16 mouse cellular contexts compared by ENCODE assay signal in the genomic region with DNA sequence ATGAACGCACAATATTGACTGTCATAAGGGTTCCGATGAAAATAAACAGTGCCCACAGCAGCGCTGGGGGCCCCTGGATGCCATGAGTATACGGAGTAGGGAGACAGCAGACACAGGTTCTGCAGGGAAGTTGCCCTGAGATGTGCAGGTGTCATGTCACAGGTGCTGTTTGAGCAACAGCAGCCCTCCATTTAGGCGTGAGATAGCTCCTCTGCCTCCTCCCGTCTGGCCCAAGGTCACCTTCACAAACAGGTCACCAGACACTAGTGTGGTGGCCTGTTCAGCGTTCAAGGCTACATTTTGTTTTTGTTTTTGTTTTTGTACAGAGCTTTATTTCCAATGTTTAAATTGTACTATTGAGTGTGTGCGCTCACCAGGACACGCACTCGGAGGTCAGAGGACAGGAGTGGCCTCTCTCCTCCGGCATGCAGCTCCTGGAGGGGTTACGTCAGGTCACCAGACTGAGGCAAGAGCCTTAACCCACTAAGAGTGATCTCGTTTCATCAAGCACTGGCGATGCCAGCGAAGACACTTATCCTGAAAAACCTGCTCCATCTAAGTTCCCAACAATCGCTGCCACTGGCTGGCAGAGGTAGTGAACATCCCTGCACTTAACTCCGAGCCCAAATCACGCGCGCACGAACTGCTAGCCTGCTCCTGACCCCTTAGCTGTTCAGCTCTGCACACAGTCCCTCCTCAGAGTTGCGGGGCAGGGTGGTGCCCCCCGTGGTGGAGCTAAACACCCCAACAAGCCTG. TPM values are rescaled to one million over a fixed set of nuclear protein-coding genes. Genes with fewer than 3 reads are reported as not detected.
DNase-seq lines count a peak whose midpoint lies in the region; ATAC-seq and TF ChIP-seq lines count a peak whose summit lies in the region.
"Had no signal": no experiment of that assay in that cellular context is flagged by ENCODE, and none has a peak within 500 bp of the region (broad histone marks: within the 10 kb centered on the region; RNA-seq: fewer than 3 reads in every experiment).

No protein-coding gene starts in this region.

- H3K9me3 ChIP-seq in heart, embryonic 14.5 days (ENCODE audit: control insufficient read depth, low read length), result no peaks in the 10 kb centered on the region
- H3K9me3 ChIP-seq in liver, embryonic 11.5 days (ENCODE audit: control insufficient read depth, low read length), result no peaks in the 10 kb centered on the region
- no peaks in the 10 kb centered on the region for H3K9me3 ChIP-seq in stomach, embryonic 15.5 days
- no peaks in the 10 kb centered on the region for H3K9me3 ChIP-seq in midbrain, embryonic 14.5 days (ENCODE audit: control insufficient read depth, low read length)
- H3K9me3 ChIP-seq: neural tube, embryonic 12.5 days had no signal

- no peak overlapping the region for H3K9ac ChIP-seq in heart, embryonic 14.5 days (ENCODE audit: low read length)
- no peak overlapping the region for H3K9ac ChIP-seq in liver, adult 2 months (ENCODE audit: low read depth, low read length)
- H3K9ac ChIP-seq in liver, embryonic 11.5 days (ENCODE audit: low read depth, low read length), result no peak overlapping the region
- no peak overlapping the region for H3K9ac ChIP-seq in stomach, embryonic 15.5 days
- no peak overlapping the region for H3K9ac ChIP-seq in midbrain, embryonic 14.5 days (replicated peaks; ENCODE audit: low read length)
- H3K9ac ChIP-seq: neural tube, embryonic 12.5 days had no signal

- H3K4me1 ChIP-seq in heart, embryonic 14.5 days (ENCODE audit: control insufficient read depth in 2 of 2, insufficient read depth in 2 of 2, low read length in 2 of 2), result peaks cover 61 to 63% of the 10 kb centered on the region in 2 experiments
- peaks cover 12% of the 10 kb centered on the region for H3K4me1 ChIP-seq in liver, adult 2 months (ENCODE audit: control insufficient read depth, insufficient read depth, low read length)
- peaks cover 20% of the 10 kb centered on the region for H3K4me1 ChIP-seq in liver, embryonic 11.5 days (replicated peaks; ENCODE audit: control insufficient read depth, insufficient read depth, low read length)
- H3K4me1 ChIP-seq in stomach, embryonic 15.5 days, result peaks cover 53% of the 10 kb centered on the region
- H3K4me1 ChIP-seq in midbrain, embryonic 14.5 days (ENCODE audit: control insufficient read depth, insufficient read depth, low read length), result no peaks in the 10 kb centered on the region

- no peak overlapping the region for H3K4me3 ChIP-seq in heart, embryonic 14.5 days (ENCODE audit: control insufficient read depth in 1 of 2, insufficient read depth in 1 of 2, low read depth in 1 of 2, low read length in 2 of 2)
- H3K4me3 ChIP-seq in liver, adult 2 months (ENCODE audit: insufficient read depth, low read depth, low read length), result no peak overlapping the region
- H3K4me3 ChIP-seq in liver, embryonic 11.5 days (ENCODE audit: low read depth, low read length), result no peak overlapping the region
- H3K4me3 ChIP-seq in stomach, embryonic 15.5 days (replicated peaks), result no peak overlapping the region
- no peak overlapping the region for H3K4me3 ChIP-seq in midbrain, embryonic 14.5 days (replicated peaks; ENCODE audit: low read depth, low read length)
- H3K4me3 ChIP-seq: neural tube, embryonic 12.5 days had no signal

- no peaks in the 10 kb centered on the region for H3K36me3 ChIP-seq in heart, embryonic 14.5 days (ENCODE audit: control insufficient read depth, insufficient read depth, low read length)
- H3K36me3 ChIP-seq in liver, adult 2 months (ENCODE audit: control insufficient read depth, insufficient read depth, low read length), result no peaks in the 10 kb centered on the region
- H3K36me3 ChIP-seq in liver, embryonic 11.5 days (ENCODE audit: control insufficient read depth, insufficient read depth, low read length), result no peaks in the 10 kb centered on the region
- no peaks in the 10 kb centered on the region for H3K36me3 ChIP-seq in stomach, embryonic 15.5 days
- H3K36me3 ChIP-seq in midbrain, embryonic 14.5 days (ENCODE audit: control insufficient read depth, insufficient read depth, low read length), result no peaks in the 10 kb centered on the region
- H3K36me3 ChIP-seq: neural tube, embryonic 12.5 days had no signal

- H3K27me3 ChIP-seq in heart, embryonic 14.5 days (ENCODE audit: control insufficient read depth, insufficient read depth, low read length), result no peaks in the 10 kb centered on the region
- H3K27me3 ChIP-seq in liver, adult 2 months (ENCODE audit: control insufficient read depth, insufficient read depth, low read length), result no peaks in the 10 kb centered on the region
- no peaks in the 10 kb centered on the region for H3K27me3 ChIP-seq in liver, embryonic 11.5 days (replicated peaks; ENCODE audit: control insufficient read depth, insufficient read depth, low read length)
- H3K27me3 ChIP-seq in stomach, embryonic 15.5 days (replicated peaks), result no peaks in the 10 kb centered on the region
- H3K27me3 ChIP-seq in midbrain, embryonic 14.5 days (ENCODE audit: control insufficient read depth, insufficient read depth, low read length), result no peaks in the 10 kb centered on the region
- H3K27me3 ChIP-seq: neural tube, embryonic 12.5 days; Patski had no signal

- no peak overlapping the region for H3K4me2 ChIP-seq in heart, embryonic 14.5 days (ENCODE audit: low read length)
- H3K4me2 ChIP-seq in liver, embryonic 11.5 days, result no peak overlapping the region
- no peak overlapping the region for H3K4me2 ChIP-seq in stomach, embryonic 15.5 days
- H3K4me2 ChIP-seq in midbrain, embryonic 14.5 days (ENCODE audit: low read length), result no peak overlapping the region
- H3K4me2 ChIP-seq: neural tube, embryonic 12.5 days had no signal

- TF ChIP-seq CTCF in liver, adult 2 months (IDR thresholded peaks at IDR 0.05; ENCODE audit: low read depth, low read length), result no peak

- H3K79me2 ChIP-seq in liver, adult 2 months (ENCODE audit: control insufficient read depth, insufficient read depth, low read length), result peaks cover 4% of the 10 kb centered on the region; the same call in 1 of the 2 replicates

- no peak for TF ChIP-seq POLR2A in liver, adult 2 months (IDR thresholded peaks at IDR 0.05; ENCODE audit: extremely low read depth, insufficient read depth, low read length)

- peak overlapping the region; percentile 13 to 55; a peak in 3 of 4 replicates for H3K27ac ChIP-seq in heart, embryonic 14.5 days (replicated peaks in 1 of 2; ENCODE audit: control insufficient read depth in 1 of 2, insufficient read depth in 1 of 2, low read depth in 2 of 2, low read length in 2 of 2)
- no peak overlapping the region for H3K27ac ChIP-seq in liver, adult 2 months (replicated peaks; ENCODE audit: insufficient read depth, low read depth, low read length)
- no peak overlapping the region for H3K27ac ChIP-seq in liver, embryonic 11.5 days (ENCODE audit: low read depth, low read length)
- H3K27ac ChIP-seq in stomach, embryonic 15.5 days, result peak overlapping the region; percentile 26; the same call in 1 of the 2 replicates
- no peak overlapping the region for H3K27ac ChIP-seq in midbrain, embryonic 14.5 days (replicated peaks; ENCODE audit: low read depth, low read length)
- H3K27ac ChIP-seq: neural tube, embryonic 12.5 days had no signal

- no peak for ATAC-seq in heart, embryonic 14.5 days (ENCODE audit: insufficient number of reproducible peaks, insufficient read depth, low FRiP score, low read depth)
- no peak for ATAC-seq in liver, embryonic 11.5 days (replicated peaks; ENCODE audit: low FRiP score)
- ATAC-seq in stomach, embryonic 15.5 days (ENCODE audit: insufficient read depth, low FRiP score, low read depth), result no peak
- ATAC-seq in midbrain, embryonic 14.5 days (ENCODE audit: low FRiP score, low TSS enrichment), result no peak
- ATAC-seq: forebrain, embryonic 14.5 days; Patski had no signal

- DNase-seq in cerebellum, adult 11-12 months, result peak; percentile 61
- DNase-seq in cerebellum, adult 18-20 months, result no peak
- no peak for DNase-seq in heart, postnatal 25 days (ENCODE audit: low spot score)
- DNase-seq in liver, adult 2 months (ENCODE audit: extremely low read depth, low read depth, low spot score), result peak; percentile 44
- no peak for DNase-seq in liver, embryonic 11.5 days (ENCODE audit: low spot score)
- DNase-seq in midbrain, embryonic 14.5 days, result no peak
- DNase-seq: kidney, adult 11 months; right cerebral cortex, postnatal 25 days; thymus, adult 18-20 months had no signal

- WGBS in heart, embryonic 14.5 days, result 66% methylated on average over 23 of the region's 23 CpGs
- 84% methylated on average over 23 of the region's 23 CpGs for WGBS in liver, adult 2 months
- 77% methylated on average over 23 of the region's 23 CpGs for whole genome bisulfite sequencing in liver, embryonic 11.5 days
- 71% methylated on average over 23 of the region's 23 CpGs for WGBS in stomach, embryonic 15.5 days
- 83% methylated on average over 23 of the region's 23 CpGs for WGBS in midbrain, embryonic 14.5 days

- intact Hi-C loops in heart, postnatal 25 days (cut with DNase I), result no loop called here

RNA-seq across cellular contexts. Expression of a gene that starts 22.4 kb away (rescaled TPM):
- 35.6 and 36.4 TPM in 2 replicates for polyA plus RNA-seq in heart, embryonic 14.5 days (2014; fragmentation: Nextera tagmentation; extraction: Ambion mirVana)
- 1 to 10 TPM; 7.3 to 8.6 TPM for total RNA-seq in heart, postnatal 25 days (2021)
- 4.1 and 6.8 TPM in 2 replicates for total RNA-seq in liver, adult 2 months (2014; rRNA removed)
- polyA plus RNA-seq in liver, adult 2 months (2012; rRNA removed), result 4.0 and 13.3 TPM in 2 replicates
- polyA plus RNA-seq in liver, embryonic 11.5 days (2014; fragmentation: Nextera tagmentation; extraction: Ambion mirVana), result 16.7 and 17.7 TPM in 2 replicates
- 62.4 and 64.8 TPM in 2 replicates for polyA plus RNA-seq in stomach, embryonic 15.5 days (2015; fragmentation: Nextera tagmentation; extraction: Ambion mirVana)
- polyA plus RNA-seq in midbrain, embryonic 14.5 days (2014; fragmentation: Nextera tagmentation; extraction: Ambion mirVana), result 4.8 and 7.2 TPM in 2 replicates

RNA-seq across cellular contexts. Expression of a gene that starts 46.8 kb away (rescaled TPM):
- polyA plus RNA-seq in heart, embryonic 14.5 days (2014; fragmentation: Nextera tagmentation; extraction: Ambion mirVana), result 2.5 and 3.3 TPM in 2 replicates
- total RNA-seq in heart, postnatal 25 days (2021), result under 1 TPM; 0.05 to 0.31 TPM
- total RNA-seq in liver, adult 2 months (2014; rRNA removed), result 0.40 and 2.4 TPM in 2 replicates
- polyA plus RNA-seq in liver, adult 2 months (2012; rRNA removed), result 0.06 and 0.41 TPM in 2 replicates
- polyA plus RNA-seq in liver, embryonic 11.5 days (2014; fragmentation: Nextera tagmentation; extraction: Ambion mirVana), result 0.69 and 1.8 TPM in 2 replicates
- 2.0 and 2.7 TPM in 2 replicates for polyA plus RNA-seq in stomach, embryonic 15.5 days (2015; fragmentation: Nextera tagmentation; extraction: Ambion mirVana)
- 2.4 and 3.6 TPM in 2 replicates for polyA plus RNA-seq in midbrain, embryonic 14.5 days (2014; fragmentation: Nextera tagmentation; extraction: Ambion mirVana)
- total RNA-seq: hematopoietic stem cell, adult 5-6 weeks; megakaryocyte, adult 5-6 weeks had no signal

Comparison
In these comparisons a context has a peak if more than half of its experiments do, and no peak if none do; other contexts are left out.
1. DNase-seq: peak in cerebellum, adult 11-12 months (single experiment) and liver, adult 2 months (single experiment); none in cerebellum, adult 18-20 months (0 of 2), heart, postnatal 25 days (single experiment), liver, embryonic 11.5 days (single experiment) and midbrain, embryonic 14.5 days (single experiment).
2. H3K27ac ChIP-seq: peak in heart, embryonic 14.5 days (2 of 2) and stomach, embryonic 15.5 days (single experiment); none in liver, adult 2 months (single experiment), liver, embryonic 11.5 days (single experiment) and midbrain, embryonic 14.5 days (single experiment).